Mouse (Mus musculus): ENCODE measurements around the gene Sulf2. TPM values are rescaled to one million over a fixed set of nuclear protein-coding genes. Genes with fewer than 3 reads are reported as not detected.

Sulf2 gene
- polyA plus RNA-seq, 2 experiments: 200 to 294 TPM

DNA sequence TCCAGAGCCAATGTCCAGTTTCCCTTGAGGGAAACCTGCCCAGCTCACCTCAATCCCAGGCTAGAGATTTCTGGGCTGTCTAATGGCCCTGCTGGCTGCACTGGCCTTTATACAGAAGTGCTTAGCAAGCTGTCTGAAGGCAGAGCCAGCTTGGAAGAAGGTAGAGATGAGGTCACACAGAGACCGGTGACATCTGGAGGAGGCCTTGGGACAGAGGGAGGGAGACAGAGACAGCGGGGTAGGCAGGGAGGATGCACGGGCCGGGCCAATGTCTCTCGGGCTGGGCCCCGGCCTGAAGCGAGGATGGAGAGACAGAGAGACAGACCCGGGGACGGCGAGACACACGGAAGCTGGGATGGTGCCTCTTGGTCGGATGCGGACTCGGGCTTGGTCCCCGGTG lies 27.4 kb downstream of the Sulf2 start:
- 93% methylated on average over 15 of the region's 15 CpGs for WGBS
- Histone ChIP-seq H3K9ac (ENCODE audit: low read depth, low read length, severe bottlenecking) (no peak overlapping the region), H3K27ac (replicated peaks; ENCODE audit: low read depth, low read length) (no peak overlapping the region), H3K4me2 (replicated peaks; ENCODE audit: low read depth, low read length, severe bottlenecking) (no peak overlapping the region), H3K36me3 (ENCODE audit: control insufficient read depth, insufficient read depth, low read length) (peaks cover 68% of the 10 kb centered on the region), H3K4me1 (ENCODE audit: control insufficient read depth, insufficient read depth, low read length) (no peaks in the 10 kb centered on the region), H3K27me3 (ENCODE audit: control insufficient read depth, insufficient read depth, low read length) (no peaks in the 10 kb centered on the region), H3K9me3 (ENCODE audit: control insufficient read depth, low read length) (no peaks in the 10 kb centered on the region), H3K4me3 (replicated peaks; ENCODE audit: low read length) (no peak overlapping the region)
- ATAC-seq (ENCODE audit: low FRiP score, low read depth): no peak
- no peak for DNase-seq (ENCODE audit: low spot score)
- no peak for TF ChIP-seq POLR2A (IDR thresholded peaks at IDR 0.05; ENCODE audit: borderline replicate concordance, extremely low read depth, insufficient read depth, insufficient read length)

DNA sequence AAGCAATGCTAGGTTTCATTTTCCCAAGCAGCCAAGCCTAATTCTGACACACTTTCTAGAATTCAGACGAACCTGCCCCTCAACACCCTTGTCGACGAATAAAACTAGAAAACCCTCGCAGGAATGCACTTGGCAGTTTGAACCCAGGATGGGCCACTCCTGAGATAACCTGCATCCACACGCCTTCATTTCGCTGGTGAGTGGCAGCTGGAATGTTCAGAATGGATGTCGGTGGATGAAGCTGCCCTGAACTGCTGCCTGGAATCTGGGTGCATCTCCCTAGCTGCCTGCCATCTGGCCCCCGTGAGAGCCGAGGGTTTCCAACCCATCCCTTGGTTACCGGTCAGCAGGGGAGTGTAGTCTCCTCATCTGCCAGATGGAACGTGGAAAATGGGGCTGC lies 29.1 kb downstream of the Sulf2 start:
- ATAC-seq (ENCODE audit: low FRiP score, low read depth) (no peak), DNase-seq (ENCODE audit: low spot score) (no peak)
- Histone ChIP-seq H3K9ac (ENCODE audit: low read depth, low read length, severe bottlenecking) (no peak overlapping the region), H3K36me3 (ENCODE audit: control insufficient read depth, insufficient read depth, low read length) (peaks cover 71% of the 10 kb centered on the region), H3K9me3 (ENCODE audit: control insufficient read depth, low read length) (no peaks in the 10 kb centered on the region), H3K27ac (replicated peaks; ENCODE audit: low read depth, low read length) (no peak overlapping the region), H3K4me2 (replicated peaks; ENCODE audit: low read depth, low read length, severe bottlenecking) (no peak overlapping the region), H3K4me3 (replicated peaks; ENCODE audit: low read length) (no peak overlapping the region), H3K4me1 (ENCODE audit: control insufficient read depth, insufficient read depth, low read length) (no peaks in the 10 kb centered on the region), H3K27me3 (ENCODE audit: control insufficient read depth, insufficient read depth, low read length) (no peaks in the 10 kb centered on the region)
- WGBS: 75% methylated on average over 11 of the region's 11 CpGs
- TF ChIP-seq POLR2A (IDR thresholded peaks at IDR 0.05; ENCODE audit: borderline replicate concordance, extremely low read depth, insufficient read depth, insufficient read length): no peak

- Histone ChIP-seq H3K4me1 (ENCODE audit: control insufficient read depth, insufficient read depth, low read length) (no peaks in the 10 kb centered on the region), H3K9me3 (ENCODE audit: control insufficient read depth, low read length) (no peaks in the 10 kb centered on the region), H3K27ac (replicated peaks; ENCODE audit: low read depth, low read length) (no peak overlapping the region), H3K4me3 (replicated peaks; ENCODE audit: low read length) (no peak overlapping the region), H3K36me3 (ENCODE audit: control insufficient read depth, insufficient read depth, low read length) (peaks cover 71% of the 10 kb centered on the region), H3K27me3 (ENCODE audit: control insufficient read depth, insufficient read depth, low read length) (no peaks in the 10 kb centered on the region), H3K4me2 (replicated peaks; ENCODE audit: low read depth, low read length, severe bottlenecking) (no peak overlapping the region), H3K9ac (ENCODE audit: low read depth, low read length, severe bottlenecking) (no peak overlapping the region)
- no peak for ATAC-seq (ENCODE audit: low FRiP score, low read depth)
- WGBS: 59% methylated on average over 13 of the region's 13 CpGs
- DNase-seq (ENCODE audit: low spot score): no peak
- TF ChIP-seq POLR2A (IDR thresholded peaks at IDR 0.05; ENCODE audit: borderline replicate concordance, extremely low read depth, insufficient read depth, insufficient read length): no peak
Measured at GRCm38 (mm10) chr2:166125492-166126252, 29.8 kb downstream of the Sulf2 start.

DNA sequence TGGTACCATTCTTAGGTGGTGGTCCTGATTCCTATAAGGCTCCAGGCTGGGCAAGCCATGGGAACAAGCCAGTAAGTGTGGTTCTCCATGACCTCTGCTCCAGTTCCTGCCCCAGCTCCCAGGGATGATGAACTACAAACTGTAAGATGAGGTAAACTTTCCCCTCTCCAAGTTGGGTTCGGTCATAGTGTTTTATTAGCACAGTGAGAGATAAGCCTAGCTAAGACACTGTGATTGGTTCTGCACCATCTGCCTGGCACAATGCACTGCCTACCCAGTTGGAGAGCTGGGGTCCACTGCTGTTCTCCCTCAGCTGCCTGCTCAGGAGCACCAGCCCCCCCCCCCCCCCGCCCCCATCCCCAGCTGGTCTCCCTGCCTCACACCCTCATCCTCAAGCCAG lies 30.4 kb downstream of the Sulf2 start:
- DNase-seq (ENCODE audit: low spot score) (no peak), ATAC-seq (ENCODE audit: low FRiP score, low read depth) (no peak)
- Histone ChIP-seq H3K9me3 (ENCODE audit: control insufficient read depth, low read length) (no peaks in the 10 kb centered on the region), H3K4me1 (ENCODE audit: control insufficient read depth, insufficient read depth, low read length) (peaks cover 3% of the 10 kb centered on the region; the same call in 1 of the 2 replicates), H3K9ac (ENCODE audit: low read depth, low read length, severe bottlenecking) (no peak overlapping the region), H3K4me2 (replicated peaks; ENCODE audit: low read depth, low read length, severe bottlenecking) (no peak overlapping the region), H3K4me3 (replicated peaks; ENCODE audit: low read length) (no peak overlapping the region), H3K27me3 (ENCODE audit: control insufficient read depth, insufficient read depth, low read length) (no peaks in the 10 kb centered on the region), H3K27ac (replicated peaks; ENCODE audit: low read depth, low read length) (no peak overlapping the region), H3K36me3 (ENCODE audit: control insufficient read depth, insufficient read depth, low read length) (peaks cover 71% of the 10 kb centered on the region)
- TF ChIP-seq POLR2A (IDR thresholded peaks at IDR 0.05; ENCODE audit: borderline replicate concordance, extremely low read depth, insufficient read depth, insufficient read length): no peak
- 67% methylated on average over 1 of the region's 2 CpGs for WGBS

DNA sequence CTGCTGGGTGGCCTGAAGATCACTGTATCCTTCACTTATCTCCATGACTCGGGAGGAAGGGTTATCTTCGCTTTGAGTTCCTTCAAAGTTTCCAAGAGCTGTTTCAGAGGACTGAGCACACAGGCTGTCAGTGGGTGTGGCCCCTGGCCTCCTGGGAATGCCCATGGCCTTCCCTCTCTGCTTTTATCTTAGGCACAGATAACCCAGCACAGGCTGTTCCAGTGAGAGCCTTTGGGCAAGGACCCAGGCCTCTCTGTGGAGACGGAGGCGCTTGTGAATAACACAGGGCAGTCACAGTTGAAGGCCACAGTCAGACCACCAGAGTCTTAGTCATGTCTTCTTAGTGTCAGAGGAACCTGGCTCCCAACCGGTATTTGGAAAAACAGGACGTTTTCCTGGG lies 32.7 kb downstream of the Sulf2 start:
- Histone ChIP-seq H3K27me3 (ENCODE audit: control insufficient read depth, insufficient read depth, low read length) (no peaks in the 10 kb centered on the region), H3K27ac (replicated peaks; ENCODE audit: low read depth, low read length) (no peak overlapping the region), H3K4me3 (replicated peaks; ENCODE audit: low read length) (no peak overlapping the region), H3K4me2 (replicated peaks; ENCODE audit: low read depth, low read length, severe bottlenecking) (no peak overlapping the region), H3K9ac (ENCODE audit: low read depth, low read length, severe bottlenecking) (no peak overlapping the region), H3K9me3 (ENCODE audit: control insufficient read depth, low read length) (no peaks in the 10 kb centered on the region), H3K36me3 (ENCODE audit: control insufficient read depth, insufficient read depth, low read length) (peaks cover 69% of the 10 kb centered on the region), H3K4me1 (ENCODE audit: control insufficient read depth, insufficient read depth, low read length) (peaks cover 3% of the 10 kb centered on the region; the same call in 1 of the 2 replicates)
- ATAC-seq (ENCODE audit: low FRiP score, low read depth): no peak
- no peak for TF ChIP-seq POLR2A (IDR thresholded peaks at IDR 0.05; ENCODE audit: borderline replicate concordance, extremely low read depth, insufficient read depth, insufficient read length)
- DNase-seq (ENCODE audit: low spot score): no peak
- WGBS: 92% methylated on average over 6 of the region's 6 CpGs

Measured in limb, embryonic 14.5 days (tissue).